Mouse (Mus musculus) embryonic facial prominence, embryonic 12.5 days (tissue): ENCODE results near the gene Igsf9. TPM values are rescaled to one million over a fixed set of nuclear protein-coding genes. Genes with fewer than 3 reads are reported as not detected.
A peak's percentile ranks its signal among the peaks of the same experiment; 100 is the strongest.

Source experiments
- ATAC-seq: fragments of 200-750 bp; cut with Nextera tagmentation; 2 replicates; pipeline ENCODE4 v1.8.0; 2017; ENCODE audit not compliant: insufficient number of reproducible peaks, insufficient read depth, low FRiP score, low TSS enrichment
- H3K27ac ChIP-seq: fragments of 300-500 bp; sonication (generic); 2 replicates; pipeline ENCODE4 v1.5.1; 2016; ENCODE audit warnings: mild to moderate bottlenecking
- H3K27me3 ChIP-seq: fragments of 300-500 bp; sonication (generic); 2 replicates; pipeline ENCODE4 v1.6.1; 2016; ENCODE audit warnings: mild to moderate bottlenecking, moderate library complexity
- H3K36me3 ChIP-seq: fragments of 300-500 bp; sonication (generic); 2 replicates; pipeline ENCODE4 v1.6.1; 2016; ENCODE audit warnings: mild to moderate bottlenecking
- H3K4me1 ChIP-seq: fragments of 300-500 bp; sonication (generic); 2 replicates; pipeline ENCODE4 v1.6.1; 2016
- H3K4me2 ChIP-seq: fragments of 300-500 bp; sonication (generic); replicated peaks from 2 replicates; pipeline ENCODE4 v1.6.1; 2016; ENCODE audit warnings: mild to moderate bottlenecking, moderate library complexity
- H3K4me3 ChIP-seq: fragments of 300-500 bp; sonication (generic); 2 replicates; pipeline ENCODE4 v1.5.1; 2016; ENCODE audit warnings: mild to moderate bottlenecking
- H3K9ac ChIP-seq: fragments of 300-500 bp; sonication (generic); 2 replicates; pipeline ENCODE4 v1.6.1; 2016; ENCODE audit warnings: mild to moderate bottlenecking, moderate library complexity
- H3K9me3 ChIP-seq: fragments of 300-500 bp; sonication (generic); 2 replicates; pipeline ENCODE4 v1.6.1; 2016; ENCODE audit warnings: mild to moderate bottlenecking, moderate library complexity
- WGBS: fragments of 180-500 bp; shearing (Covaris S2); methylation state at CpG from one replicate; pipeline ENCODE4 v1.1.7; 2016; 5-methylcytosine and 5-hydroxymethylcytosine counted together
- polyA plus RNA-seq: library from polyadenylated mRNA; unstranded; fragments of >200 nt; fragmentation: Nextera tagmentation; extraction: Ambion mirVana; gene quantifications from 2 replicates; pipeline ENCODE4 v1.2.1, GENCODE M21; 2016

Igsf9 gene
- 79.5 and 84.3 TPM in 2 replicates for polyA plus RNA-seq

GRCm38 (mm10) chr1:172481540-172482280, at the start of gene Igsf9:
Igsf9 (plus strand) TSS chr1:172481788.
- under 1% methylated on average over 38 of the region's 38 CpGs for WGBS
- Histone ChIP-seq H3K27ac (peak within 1 kb of the TSS; percentile 73), H3K4me1 (peaks cover 42% of the 10 kb centered on the region)

GRCm38 (mm10) chr1:172431836-172432586, 49.6 kb upstream of the Igsf9 start:
- no peaks in the 10 kb centered on the region for H3K9me3 ChIP-seq
- H3K27ac ChIP-seq, result no peak overlapping the region
- H3K4me2 ChIP-seq, result no peak overlapping the region
- no peak overlapping the region for H3K9ac ChIP-seq
- H3K36me3 ChIP-seq, result no peaks in the 10 kb centered on the region
- peaks cover 5% of the 10 kb centered on the region; the same call in 1 of the 2 replicates for H3K4me1 ChIP-seq
- H3K4me3 ChIP-seq, result no peak overlapping the region
- 0 out of 2 replicates have a peak, but pooled peaks cover 3% of the 10 kb centered on the region for H3K27me3 ChIP-seq
- ATAC-seq, result no peak
- WGBS, result 48% methylated on average over 4 of the region's 4 CpGs

More at GRCm38 (mm10) chr1:172481540-172482280, at the start of gene Igsf9:
- Histone ChIP-seq H3K4me2 (peak within 1 kb of the TSS; percentile 86), H3K9me3 (no peaks in the 10 kb centered on the region), H3K36me3 (peaks cover 3% of the 10 kb centered on the region; the same call in 1 of the 2 replicates), H3K4me3 (peak within 1 kb of the TSS; percentile 68), H3K9ac (peak within 1 kb of the TSS; percentile 68), H3K27me3 (no peaks in the 10 kb centered on the region)
- ATAC-seq, result peak; percentile 93

- no peak for ATAC-seq
- H3K9me3 ChIP-seq, result no peaks in the 10 kb centered on the region
- H3K36me3 ChIP-seq, result no peaks in the 10 kb centered on the region
- H3K27ac ChIP-seq, result no peak overlapping the region
- H3K4me2 ChIP-seq, result no peak overlapping the region
- no peak overlapping the region for H3K9ac ChIP-seq
- peaks cover 5% of the 10 kb centered on the region; the same call in 1 of the 2 replicates for H3K4me1 ChIP-seq
- WGBS, result 88% methylated on average over 3 of the region's 3 CpGs
- H3K27me3 ChIP-seq, result 0 out of 2 replicates have a peak, but pooled peaks cover 3% of the 10 kb centered on the region
- no peak overlapping the region for H3K4me3 ChIP-seq
Observed at GRCm38 (mm10) chr1:172432587-172432955, 49.0 kb upstream of the Igsf9 start.

DNA sequence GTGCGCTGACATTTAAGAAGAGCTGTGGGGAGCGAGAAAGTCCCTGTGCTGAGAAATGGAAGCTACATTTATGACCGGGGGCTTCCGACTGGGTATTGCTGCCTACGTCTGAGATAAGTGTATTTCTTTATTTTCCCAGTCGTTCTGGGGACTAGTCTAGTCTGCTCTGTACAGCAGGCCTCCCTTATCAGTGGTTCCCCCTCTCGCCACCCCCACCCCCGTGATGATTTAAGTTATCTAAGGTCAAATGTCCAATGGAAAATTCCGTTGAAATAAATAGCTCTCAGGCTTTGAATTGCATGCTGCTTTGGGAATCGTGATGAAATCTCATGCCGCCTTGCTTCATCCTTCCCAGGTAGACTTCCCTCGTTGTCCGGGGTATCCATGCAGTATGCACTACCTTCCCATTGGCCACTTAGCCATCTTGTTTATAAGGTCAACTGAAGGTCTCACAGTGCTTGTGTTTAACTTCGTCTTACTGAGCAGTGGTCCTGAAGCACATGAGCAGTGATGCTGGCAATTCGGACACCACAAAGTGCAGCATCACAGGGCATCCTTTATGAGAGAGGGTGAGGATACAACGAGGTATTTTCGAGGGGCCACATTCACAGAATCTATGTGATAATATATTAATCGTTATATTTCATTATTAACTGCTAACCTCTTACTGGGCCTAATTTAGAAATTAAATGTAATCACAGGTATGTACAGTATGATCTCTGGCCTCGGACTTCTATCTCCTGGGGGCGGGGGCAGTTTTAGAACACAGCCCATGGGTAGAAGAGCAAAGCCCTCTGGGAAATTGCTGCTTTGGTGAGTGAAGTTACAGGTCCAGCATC, 48.4 kb upstream of the Igsf9 start:
- no peaks in the 10 kb centered on the region for H3K9me3 ChIP-seq
- H3K4me3 ChIP-seq, result no peak overlapping the region
- H3K36me3 ChIP-seq, result no peaks in the 10 kb centered on the region
- no peak overlapping the region for H3K27ac ChIP-seq
- 85% methylated on average over 20 of the region's 20 CpGs for WGBS
- no peak for ATAC-seq
- H3K9ac ChIP-seq, result no peak overlapping the region
- peaks cover 5% of the 10 kb centered on the region; the same call in 1 of the 2 replicates for H3K4me1 ChIP-seq
- no peak overlapping the region for H3K4me2 ChIP-seq
- 0 out of 2 replicates have a peak, but pooled peaks cover 3% of the 10 kb centered on the region for H3K27me3 ChIP-seq

DNA sequence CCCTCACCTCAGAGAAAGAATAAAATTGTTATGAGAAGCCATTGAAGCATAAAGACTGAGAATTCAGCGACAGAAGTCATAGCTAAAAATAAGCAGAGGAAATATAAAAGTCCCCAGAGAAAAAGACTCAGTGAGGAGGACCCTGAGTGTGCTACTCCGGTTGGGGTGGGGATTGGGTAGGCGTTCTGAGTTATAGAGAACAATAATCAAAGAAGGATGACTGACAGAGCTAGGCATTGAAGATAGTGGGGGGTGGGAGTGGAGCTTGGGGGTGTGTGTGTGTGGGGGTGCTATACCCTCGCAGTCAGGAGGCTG, 47.8 kb upstream of the Igsf9 start:
- Histone ChIP-seq H3K9me3 (no peaks in the 10 kb centered on the region), H3K4me2 (no peak overlapping the region), H3K27ac (no peak overlapping the region), H3K4me1 (peaks cover 5% of the 10 kb centered on the region; the same call in 1 of the 2 replicates), H3K4me3 (no peak overlapping the region), H3K9ac (no peak overlapping the region), H3K36me3 (no peaks in the 10 kb centered on the region), H3K27me3 (0 out of 2 replicates have a peak, but pooled peaks cover 3% of the 10 kb centered on the region)
- 80% methylated on average over 4 of the region's 4 CpGs for WGBS
- no peak for ATAC-seq

GRCm38 (mm10) chr1:172436785-172437184, 44.8 kb upstream of the Igsf9 start:
- no peaks in the 10 kb centered on the region for H3K27me3 ChIP-seq
- 43% methylated on average over 6 of the region's 6 CpGs for WGBS
- H3K36me3 ChIP-seq, result no peaks in the 10 kb centered on the region
- no peak overlapping the region for H3K9ac ChIP-seq
- peaks cover 5% of the 10 kb centered on the region; the same call in 1 of the 2 replicates for H3K4me1 ChIP-seq
- ATAC-seq, result no peak
- no peak overlapping the region for H3K4me3 ChIP-seq
- no peak overlapping the region for H3K27ac ChIP-seq
- H3K9me3 ChIP-seq, result no peaks in the 10 kb centered on the region
- H3K4me2 ChIP-seq, result no peak overlapping the region

DNA sequence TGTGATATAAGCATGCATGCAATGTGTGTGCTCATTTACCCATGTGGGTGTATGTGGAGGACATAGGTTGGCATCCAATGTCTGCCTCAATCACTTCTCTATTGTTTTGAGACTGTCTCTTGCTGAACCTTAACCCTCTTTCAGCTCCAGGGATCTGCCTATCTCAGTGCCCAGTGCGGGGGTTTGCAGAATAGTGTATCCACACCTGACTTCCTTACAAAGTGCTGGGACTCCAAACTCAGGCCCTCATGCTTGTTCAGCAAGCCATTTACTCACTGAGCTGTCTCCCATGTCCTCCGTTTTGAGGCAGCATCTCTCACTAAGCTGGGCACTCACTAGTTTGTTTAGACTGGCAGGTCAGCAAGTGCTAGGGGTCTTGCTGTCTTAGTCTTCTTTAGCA, 43.0 kb upstream of the Igsf9 start:
- no peaks in the 10 kb centered on the region for H3K4me1 ChIP-seq

GRCm38 (mm10) chr1:172440521-172440920, 41.1 kb upstream of the Igsf9 start:
- WGBS, result 89% methylated on average over 3 of the region's 3 CpGs
- H3K4me1 ChIP-seq, result no peaks in the 10 kb centered on the region
- ATAC-seq, result no peak

More for the DNA sequence above, 43.0 kb upstream of the Igsf9 start:
- no peak overlapping the region for H3K9ac ChIP-seq
- no peaks in the 10 kb centered on the region for H3K9me3 ChIP-seq
- no peak overlapping the region for H3K4me3 ChIP-seq
- ATAC-seq, result no peak
- no peak overlapping the region for H3K27ac ChIP-seq
- H3K4me2 ChIP-seq, result no peak overlapping the region
- no peaks in the 10 kb centered on the region for H3K27me3 ChIP-seq
- 69% methylated on average over 2 of the region's 2 CpGs for WGBS
- no peaks in the 10 kb centered on the region for H3K36me3 ChIP-seq

DNA sequence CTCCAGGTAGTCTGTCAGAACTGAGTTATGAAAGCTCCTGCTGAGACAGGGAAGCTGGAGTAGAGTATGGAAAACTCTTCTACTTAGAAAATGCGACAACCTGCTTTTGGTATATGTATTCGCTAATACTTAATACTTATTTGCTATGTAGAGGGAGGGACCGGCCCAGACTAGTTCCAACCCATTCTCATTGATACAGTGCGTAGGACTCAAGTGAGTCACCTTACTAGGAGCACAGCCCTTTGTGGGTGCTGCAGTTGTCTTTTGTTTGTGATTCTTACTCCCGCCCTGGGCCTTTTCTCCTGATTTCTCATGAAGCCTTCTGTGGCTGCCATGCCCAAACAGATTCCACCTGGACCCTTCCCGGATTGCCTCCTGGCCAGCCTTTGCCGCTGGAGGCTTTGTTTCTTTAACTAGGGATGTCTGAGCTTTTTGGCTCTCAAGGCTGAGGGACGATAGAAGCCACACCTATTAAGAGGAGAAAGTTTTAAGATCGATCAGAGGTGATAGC, 39.6 kb upstream of the Igsf9 start:
- no peaks in the 10 kb centered on the region for H3K4me1 ChIP-seq
- H3K9me3 ChIP-seq, result no peaks in the 10 kb centered on the region
- no peaks in the 10 kb centered on the region for H3K36me3 ChIP-seq
- ATAC-seq, result no peak
- H3K4me2 ChIP-seq, result no peak overlapping the region
- H3K9ac ChIP-seq, result no peak overlapping the region
- no peak overlapping the region for H3K27ac ChIP-seq
- 86% methylated on average over 9 of the region's 9 CpGs for WGBS
- no peak overlapping the region for H3K4me3 ChIP-seq
- H3K27me3 ChIP-seq, result no peaks in the 10 kb centered on the region

More at GRCm38 (mm10) chr1:172440521-172440920, 41.1 kb upstream of the Igsf9 start:
- no peaks in the 10 kb centered on the region for H3K9me3 ChIP-seq
- no peaks in the 10 kb centered on the region for H3K36me3 ChIP-seq
- H3K27ac ChIP-seq, result no peak overlapping the region
- no peaks in the 10 kb centered on the region for H3K27me3 ChIP-seq
- H3K4me2 ChIP-seq, result no peak overlapping the region
- H3K4me3 ChIP-seq, result no peak overlapping the region
- H3K9ac ChIP-seq, result no peak overlapping the region

- no peak overlapping the region for H3K9ac ChIP-seq
Observed at GRCm38 (mm10) chr1:172450226-172450625, 31.4 kb upstream of the Igsf9 start.

More at GRCm38 (mm10) chr1:172450226-172450625, 31.4 kb upstream of the Igsf9 start:
- no peaks in the 10 kb centered on the region for H3K9me3 ChIP-seq
- 19% methylated on average over 2 of the region's 2 CpGs for WGBS
- H3K4me1 ChIP-seq, result 0 out of 2 replicates have a peak, but pooled peaks cover 6% of the 10 kb centered on the region
- no peaks in the 10 kb centered on the region for H3K27me3 ChIP-seq
- no peaks in the 10 kb centered on the region for H3K36me3 ChIP-seq
- no peak overlapping the region for H3K4me2 ChIP-seq
- no peak for ATAC-seq
- H3K27ac ChIP-seq, result no peak overlapping the region
- H3K4me3 ChIP-seq, result no peak overlapping the region
